Mouse (Mus musculus) stomach, embryonic 15.5 days (tissue): ENCODE results near the gene Coq4. TPM values are rescaled to one million over a fixed set of nuclear protein-coding genes. Genes with fewer than 3 reads are reported as not detected.

Source experiments
- ATAC-seq: fragments of 200-750 bp; cut with Nextera tagmentation; 2 replicates; pipeline ENCODE4 v1.8.0; 2017; ENCODE audit warnings: low read depth, moderate number of reproducible peaks, moderate TSS enrichment; ENCODE audit not compliant: insufficient read depth, low FRiP score
- H3K27ac ChIP-seq: fragments of 300-500 bp; sonication (generic); 2 replicates; pipeline ENCODE4 v1.5.1; 2015; ENCODE audit warnings: mild to moderate bottlenecking, inconsistent platforms
- H3K27me3 ChIP-seq: fragments of 300-500 bp; sonication (generic); replicated peaks from 2 replicates; pipeline ENCODE4 v1.6.1; 2015; ENCODE audit warnings: inconsistent platforms
- H3K36me3 ChIP-seq: fragments of 300-500 bp; sonication (generic); 2 replicates; pipeline ENCODE4 v1.6.1; 2015; ENCODE audit warnings: inconsistent platforms
- H3K4me1 ChIP-seq: fragments of 300-500 bp; sonication (generic); 2 replicates; pipeline ENCODE4 v1.6.1; 2015; ENCODE audit warnings: inconsistent platforms
- H3K4me2 ChIP-seq: fragments of 300-500 bp; sonication (generic); 2 replicates; pipeline ENCODE4 v1.6.1; 2015; ENCODE audit warnings: mild to moderate bottlenecking, inconsistent platforms
- H3K4me3 ChIP-seq: fragments of 300-500 bp; sonication (generic); replicated peaks from 2 replicates; pipeline ENCODE4 v1.5.1; 2015; ENCODE audit warnings: inconsistent platforms
- H3K9ac ChIP-seq: fragments of 300-500 bp; sonication (generic); 2 replicates; pipeline ENCODE4 v1.6.1; 2015; ENCODE audit warnings: inconsistent platforms
- H3K9me3 ChIP-seq: fragments of 300-500 bp; sonication (generic); 2 replicates; pipeline ENCODE4 v1.6.1; 2016; ENCODE audit warnings: inconsistent platforms
- WGBS: fragments of 180-500 bp; shearing (Covaris S2); methylation state at CpG from one replicate; pipeline ENCODE4 v1.1.7; 2015; 5-methylcytosine and 5-hydroxymethylcytosine counted together
- polyA plus RNA-seq: library from polyadenylated mRNA; unstranded; fragments of >200 nt; fragmentation: Nextera tagmentation; extraction: Ambion mirVana; gene quantifications from 2 replicates; pipeline ENCODE4 v1.2.1, GENCODE M21; 2015

Gene Coq4
- 33.3 and 35.7 TPM in 2 replicates for polyA plus RNA-seq

- peak; percentile 86 for ATAC-seq
- H3K27ac ChIP-seq, result peak within 1 kb of the TSS; percentile 73
- H3K4me2 ChIP-seq, result peak within 1 kb of the TSS; percentile 87
- peaks cover 16% of the 10 kb centered on the region for H3K4me1 ChIP-seq
- H3K36me3 ChIP-seq, result peaks cover 39% of the 10 kb centered on the region
- H3K9ac ChIP-seq, result peak within 1 kb of the TSS; percentile 54
- H3K9me3 ChIP-seq, result no peaks in the 10 kb centered on the region
- 1% methylated on average over 31 of the region's 31 CpGs for WGBS
- no peaks in the 10 kb centered on the region for H3K27me3 ChIP-seq
- peak within 1 kb of the TSS; percentile 65 for H3K4me3 ChIP-seq
These were observed at the start of gene Coq4 for GRCm38 (mm10) chr2:29787104-29787917. Coq4 (plus strand) TSS chr2:29787493.

GRCm38 (mm10) chr2:29738799-29739198, 48.5 kb upstream of the Coq4 start:
- no peaks in the 10 kb centered on the region for H3K9me3 ChIP-seq
- H3K9ac ChIP-seq, result no peak overlapping the region
- H3K4me2 ChIP-seq, result no peak overlapping the region
- no peak; the same call in 1 of the 2 replicates for ATAC-seq
- no peak overlapping the region for H3K4me3 ChIP-seq
- H3K27me3 ChIP-seq, result no peaks in the 10 kb centered on the region
- 0 out of 2 replicates have a peak, but pooled peaks cover 6% of the 10 kb centered on the region for H3K4me1 ChIP-seq
- WGBS, result 59% methylated on average over 4 of the region's 4 CpGs
- peaks cover 31% of the 10 kb centered on the region for H3K36me3 ChIP-seq
- H3K27ac ChIP-seq, result peak overlapping the region; percentile 18; the same call in 1 of the 2 replicates

- peak overlapping the region; percentile 44; the same call in 1 of the 2 replicates for H3K27ac ChIP-seq
- H3K4me2 ChIP-seq, result no peak overlapping the region
- no peaks in the 10 kb centered on the region for H3K9me3 ChIP-seq
- ATAC-seq, result no peak
- no peaks in the 10 kb centered on the region for H3K27me3 ChIP-seq
- H3K9ac ChIP-seq, result no peak overlapping the region
- peaks cover 28% of the 10 kb centered on the region for H3K36me3 ChIP-seq
- 0 out of 2 replicates have a peak, but pooled peaks cover 6% of the 10 kb centered on the region for H3K4me1 ChIP-seq
- WGBS, result 41% methylated on average over 5 of the region's 5 CpGs
- H3K4me3 ChIP-seq, result no peak overlapping the region
These were observed 47.9 kb upstream of the Coq4 start for GRCm38 (mm10) chr2:29739368-29739767.

- Histone ChIP-seq H3K4me3 (no peak overlapping the region), H3K36me3 (peaks cover 17% of the 10 kb centered on the region), H3K27me3 (peaks cover 1% of the 10 kb centered on the region), H3K4me1 (0 out of 2 replicates have a peak, but pooled peaks cover 6% of the 10 kb centered on the region), H3K4me2 (no peak overlapping the region), H3K27ac (no peak overlapping the region), H3K9me3 (no peaks in the 10 kb centered on the region), H3K9ac (no peak overlapping the region)
- WGBS, result 87% methylated on average over 6 of the region's 6 CpGs
- ATAC-seq, result no peak
These were observed 46.1 kb upstream of the Coq4 start for GRCm38 (mm10) chr2:29741207-29741606.

GRCm38 (mm10) chr2:29744256-29744655, 43.0 kb upstream of the Coq4 start:
- 75% methylated on average over 6 of the region's 6 CpGs for WGBS

GRCm38 (mm10) chr2:29747188-29747782, 40.0 kb upstream of the Coq4 start:
- Histone ChIP-seq H3K4me2 (peak overlapping the region; percentile 55), H3K4me1 (0 out of 2 replicates have a peak, but pooled peaks cover 6% of the 10 kb centered on the region), H3K4me3 (peak overlapping the region; percentile 25), H3K27ac (no peak overlapping the region), H3K9ac (no peak overlapping the region), H3K27me3 (peaks cover 32% of the 10 kb centered on the region), H3K36me3 (no peaks in the 10 kb centered on the region), H3K9me3 (no peaks in the 10 kb centered on the region)
- ATAC-seq, result no peak
- 15% methylated on average over 49 of the region's 50 CpGs for WGBS

More at GRCm38 (mm10) chr2:29744256-29744655, 43.0 kb upstream of the Coq4 start:
- Histone ChIP-seq H3K4me1 (0 out of 2 replicates have a peak, but pooled peaks cover 3% of the 10 kb centered on the region), H3K36me3 (0 out of 2 replicates have a peak, but pooled peaks cover 6% of the 10 kb centered on the region), H3K9ac (no peak overlapping the region), H3K4me2 (no peak overlapping the region), H3K27ac (no peak overlapping the region), H3K27me3 (peaks cover 15% of the 10 kb centered on the region), H3K9me3 (no peaks in the 10 kb centered on the region), H3K4me3 (no peak overlapping the region)
- no peak for ATAC-seq

- WGBS, result 60% methylated on average over 5 of the region's 5 CpGs
- Histone ChIP-seq H3K9me3 (no peaks in the 10 kb centered on the region), H3K36me3 (no peaks in the 10 kb centered on the region), H3K27me3 (peaks cover 32% of the 10 kb centered on the region), H3K9ac (no peak overlapping the region), H3K4me2 (no peak overlapping the region; the same call in 1 of the 2 replicates), H3K4me3 (no peak overlapping the region), H3K4me1 (0 out of 2 replicates have a peak, but pooled peaks cover 6% of the 10 kb centered on the region), H3K27ac (no peak overlapping the region)
- no peak for ATAC-seq
These were observed 39.4 kb upstream of the Coq4 start for GRCm38 (mm10) chr2:29747852-29748251.

GRCm38 (mm10) chr2:29748499-29748898, 38.8 kb upstream of the Coq4 start:
- no peak overlapping the region for H3K4me2 ChIP-seq
- no peaks in the 10 kb centered on the region for H3K36me3 ChIP-seq
- H3K4me1 ChIP-seq, result 0 out of 2 replicates have a peak, but pooled peaks cover 6% of the 10 kb centered on the region
- no peak for ATAC-seq
- H3K27ac ChIP-seq, result no peak overlapping the region
- peaks cover 32% of the 10 kb centered on the region for H3K27me3 ChIP-seq
- H3K4me3 ChIP-seq, result no peak overlapping the region
- WGBS, result 85% methylated on average over 4 of the region's 4 CpGs
- no peaks in the 10 kb centered on the region for H3K9me3 ChIP-seq
- no peak overlapping the region for H3K9ac ChIP-seq

GRCm38 (mm10) chr2:29751497-29751896, 35.8 kb upstream of the Coq4 start, which contains the start of gene Gm13420:
Gm13420 (minus strand) TSS chr2:29751685.
- peak within 1 kb of the TSS; percentile 55 for H3K4me2 ChIP-seq
- 7% methylated on average over 28 of the region's 28 CpGs for WGBS
- H3K27ac ChIP-seq, result peak within 1 kb of the TSS; percentile 80

GRCm38 (mm10) chr2:29752397-29752796, 34.9 kb upstream of the Coq4 start:
- ATAC-seq, result no peak

More at GRCm38 (mm10) chr2:29751497-29751896, 35.8 kb upstream of the Coq4 start, which contains the start of gene Gm13420:
- H3K9me3 ChIP-seq, result no peaks in the 10 kb centered on the region
- peak; percentile 80 for ATAC-seq
- peak within 1 kb of the TSS; percentile 33 for H3K4me3 ChIP-seq
- H3K36me3 ChIP-seq, result no peaks in the 10 kb centered on the region
- H3K27me3 ChIP-seq, result peaks cover 28% of the 10 kb centered on the region
- H3K9ac ChIP-seq, result peak within 1 kb of the TSS; percentile 10; the same call in 1 of the 2 replicates
- 0 out of 2 replicates have a peak, but pooled peaks cover 6% of the 10 kb centered on the region for H3K4me1 ChIP-seq

GRCm38 (mm10) chr2:29755693-29756092, 31.6 kb upstream of the Coq4 start:
- H3K36me3 ChIP-seq, result no peaks in the 10 kb centered on the region
- peaks cover 11% of the 10 kb centered on the region; the same call in 1 of the 2 replicates for H3K27me3 ChIP-seq
- no peak overlapping the region for H3K9ac ChIP-seq
- H3K4me1 ChIP-seq, result 0 out of 2 replicates have a peak, but pooled peaks cover 3% of the 10 kb centered on the region
- no peak overlapping the region for H3K27ac ChIP-seq
- no peak overlapping the region for H3K4me2 ChIP-seq
- no peak for ATAC-seq
- no peak overlapping the region for H3K4me3 ChIP-seq
- no peaks in the 10 kb centered on the region for H3K9me3 ChIP-seq

More at GRCm38 (mm10) chr2:29752397-29752796, 34.9 kb upstream of the Coq4 start:
- Histone ChIP-seq H3K4me3 (no peak overlapping the region), H3K9ac (no peak overlapping the region), H3K27ac (no peak overlapping the region), H3K36me3 (no peaks in the 10 kb centered on the region), H3K4me2 (no peak overlapping the region), H3K9me3 (no peaks in the 10 kb centered on the region), H3K4me1 (0 out of 2 replicates have a peak, but pooled peaks cover 4% of the 10 kb centered on the region), H3K27me3 (peaks cover 25% of the 10 kb centered on the region)
- WGBS, result 81% methylated on average over 5 of the region's 5 CpGs
